Mouse (Mus musculus) testis, adult 2 months (tissue): ENCODE results near the gene Kmt2d. TPM values are rescaled to one million over a fixed set of nuclear protein-coding genes. Genes with fewer than 3 reads are reported as not detected.
"Not testable (repeated sequence)": the region's sequence is repeated elsewhere in the genome, so short reads cannot be mapped to it uniquely, and the experiment has no call there.

Experiments used
- H3K27ac ChIP-seq: fragments of 200-500 bp; 2 replicates; pipeline ENCODE4 v1.5.1; 2012; ENCODE audit warnings: low read depth, low read length; ENCODE audit not compliant: control insufficient read depth, insufficient read depth
- H3K27me3 ChIP-seq: fragments of 200-500 bp; 2 replicates; pipeline ENCODE4 v1.6.1; 2012; ENCODE audit warnings: mild to moderate bottlenecking, low read length, moderate library complexity; ENCODE audit not compliant: control insufficient read depth, insufficient read depth
- H3K36me3 ChIP-seq: fragments of 200-500 bp; 2 replicates; pipeline ENCODE4 v1.6.1; 2012; ENCODE audit warnings: mild to moderate bottlenecking, low read length; ENCODE audit not compliant: control insufficient read depth, insufficient read depth
- H3K4me1 ChIP-seq: fragments of 200-500 bp; 2 replicates; pipeline ENCODE4 v1.6.1; 2012; ENCODE audit warnings: low read length; ENCODE audit not compliant: control insufficient read depth, insufficient read depth
- H3K4me3 ChIP-seq: fragments of 200-500 bp; 2 replicates; pipeline ENCODE4 v1.5.1; 2012; ENCODE audit warnings: low read depth, mild to moderate bottlenecking, low read length, moderate library complexity, mixed read lengths; ENCODE audit not compliant: control insufficient read depth
- CTCF ChIP-seq: fragments of 200-500 bp; IDR thresholded peaks from 2 replicates; pipeline ENCODE4 v1.5.1; 2012; ENCODE audit warnings: low read depth, mild to moderate bottlenecking, inconsistent platforms, low read length, moderate library complexity; ENCODE audit not compliant: control insufficient read depth, insufficient read depth, insufficient replicate concordance
- POLR2A ChIP-seq: fragments of 200-500 bp; IDR thresholded peaks from 2 replicates; pipeline ENCODE4 v1.6.1; 2012; ENCODE audit warnings: low read depth, mild to moderate bottlenecking, inconsistent platforms, low read length, moderate library complexity; ENCODE audit not compliant: control insufficient read depth
- polyA plus RNA-seq: library from polyadenylated mRNA; depleted of rRNA; stranded (reverse); fragments of >200 nt; gene quantifications from 2 replicates; pipeline ENCODE4 v1.2.3, GENCODE M21; 2012; rRNA removed

Gene Kmt2d
- polyA plus RNA-seq: 17.0 and 17.4 TPM in 2 replicates

- peak within 1 kb of the TSS; percentile 96 for H3K4me3 ChIP-seq
- H3K27ac ChIP-seq: peak within 1 kb of the TSS; percentile 96
- no peaks in the 10 kb centered on the region for H3K27me3 ChIP-seq
- H3K36me3 ChIP-seq: no peaks in the 10 kb centered on the region
- H3K4me1 ChIP-seq: peaks cover 27% of the 10 kb centered on the region
- TF ChIP-seq CTCF: no peak
- TF ChIP-seq POLR2A: 0 out of 2 replicates have a peak, but pooled peaks have one; percentile 12
These were observed at the start of gene Kmt2d for GRCm38 (mm10) chr15:98871070-98871915. TSS of gene Kmt2d (minus strand) at chr15:98871204.

- not testable (repeated sequence) for H3K27me3 ChIP-seq, H3K36me3 ChIP-seq, H3K4me1 ChIP-seq
- H3K4me3 ChIP-seq: peak overlapping the region; percentile 97
- H3K27ac ChIP-seq: peak overlapping the region; percentile 85
These were observed 47.5 kb upstream of the Kmt2d start for GRCm38 (mm10) chr15:98918499-98918895.

GRCm38 (mm10) chr15:98917538-98918498 lies 46.8 kb upstream of the Kmt2d start, which contains the start of gene Lmbr1l:
TSS of gene Lmbr1l (minus strand) at chr15:98918231.
- peak within 1 kb of the TSS; percentile 87 for H3K27ac ChIP-seq
- no peaks in the 10 kb centered on the region for H3K27me3 ChIP-seq
- H3K36me3 ChIP-seq: peaks cover 4% of the 10 kb centered on the region
- no peak for TF ChIP-seq CTCF
- peak; percentile 83 for TF ChIP-seq POLR2A
- peak within 1 kb of the TSS; percentile 97 for H3K4me3 ChIP-seq
- H3K4me1 ChIP-seq: peaks cover 7% of the 10 kb centered on the region

- Histone ChIP-seq H3K4me1 (peaks cover 7% of the 10 kb centered on the region), H3K27me3 (no peaks in the 10 kb centered on the region), H3K4me3 (peak overlapping the region; percentile 97), H3K27ac (peak overlapping the region; percentile 87), H3K36me3 (peaks cover 4% of the 10 kb centered on the region)
- no peak for TF ChIP-seq POLR2A
These were observed 46.1 kb upstream of the Kmt2d start for GRCm38 (mm10) chr15:98917091-98917490.

DNA sequence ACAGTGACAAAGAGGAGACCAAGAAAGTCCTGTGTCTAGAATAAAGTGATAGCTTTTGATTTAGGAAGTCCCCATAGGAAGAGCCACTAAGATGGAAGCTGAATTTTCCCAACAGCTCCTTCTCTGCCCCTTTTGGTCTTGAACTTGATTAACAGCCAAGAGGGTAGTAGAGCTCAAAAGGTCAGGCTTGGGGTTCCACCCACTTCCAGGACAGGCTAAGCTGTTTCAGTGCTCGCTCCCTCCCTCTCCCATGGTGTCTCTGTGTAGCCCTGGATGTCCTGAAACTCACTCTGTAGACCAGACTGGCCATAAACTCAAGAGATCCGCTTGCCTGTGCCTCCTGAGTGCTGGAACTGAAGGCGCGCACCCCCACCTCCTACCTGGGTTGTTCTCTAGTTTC lies 45.0 kb upstream of the Kmt2d start:
- Histone ChIP-seq H3K4me1 (peaks cover 6% of the 10 kb centered on the region), H3K27ac (no peak overlapping the region), H3K36me3 (peaks cover 4% of the 10 kb centered on the region), H3K27me3 (no peaks in the 10 kb centered on the region), H3K4me3 (peak overlapping the region; percentile 97)
- TF ChIP-seq CTCF: no peak
- no peak for TF ChIP-seq POLR2A

DNA sequence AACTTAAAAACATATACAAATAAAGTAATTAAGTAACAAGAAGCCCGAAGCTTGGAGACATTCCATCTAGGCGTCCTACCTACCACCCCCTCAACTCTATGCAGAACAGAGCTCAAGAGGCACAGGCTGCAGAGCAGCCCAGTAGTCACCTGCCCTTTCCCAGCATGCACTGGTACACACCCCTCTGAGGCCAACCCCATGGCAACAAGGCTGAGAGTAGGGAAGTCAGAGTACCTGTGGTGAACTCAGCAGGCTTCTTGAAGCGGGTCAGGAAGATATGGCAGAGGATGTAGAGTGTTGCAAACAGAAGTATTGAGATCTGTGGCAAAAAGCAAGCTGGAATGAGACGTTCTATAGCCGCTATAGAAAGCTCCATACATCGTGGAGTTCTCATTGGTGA lies 43.9 kb upstream of the Kmt2d start:
- Histone ChIP-seq H3K4me3 (peak overlapping the region; percentile 33), H3K36me3 (peaks cover 4% of the 10 kb centered on the region), H3K27ac (0 out of 2 replicates have a peak overlapping the region, but pooled peaks have one; percentile 29), H3K27me3 (no peaks in the 10 kb centered on the region), H3K4me1 (peaks cover 6% of the 10 kb centered on the region)
- TF ChIP-seq POLR2A: no peak
- no peak for TF ChIP-seq CTCF

- Histone ChIP-seq H3K27ac (no peak overlapping the region), H3K4me1 (no peaks in the 10 kb centered on the region), H3K4me3 (no peak overlapping the region), H3K27me3 (no peaks in the 10 kb centered on the region), H3K36me3 (no peaks in the 10 kb centered on the region; the same call in 1 of the 2 replicates)
- TF ChIP-seq CTCF (peak; percentile 53; the same call in 1 of the 2 replicates), POLR2A (no peak)
These were observed 33.7 kb upstream of the Kmt2d start for GRCm38 (mm10) chr15:98904692-98905091.
